Mouse (Mus musculus): ENCODE results near the gene Elp6.

- no peak for TF ChIP-seq CTCF (conservative IDR thresholded peaks at IDR 0.05; ENCODE audit: insufficient read depth, insufficient read length, low read depth, low read length)
- no peak for TF ChIP-seq POLR2A (IDR thresholded peaks at IDR 0.05; ENCODE audit: low read depth, low read length)
Measured at GRCm38 (mm10) chr9:110329655-110330054, 24.7 kb downstream of the Elp6 start.
